Mouse (Mus musculus) CH12.LX (cell line): Measurements from ENCODE around the gene Map3k9. TPM values are rescaled to one million over a fixed set of nuclear protein-coding genes. Genes with fewer than 3 reads are reported as not detected.

Experiments
- DNase-seq: peaks from one replicate; pipeline ENCODE4 v3.0.0-alpha.2; 2013; ENCODE audit errors: extremely low read depth
- H3K27ac ChIP-seq: 2 replicates; pipeline ENCODE4 v1.5.1; 2012; ENCODE audit warnings: low read depth, mild to moderate bottlenecking, control low read depth, moderate library complexity; ENCODE audit not compliant: insufficient read depth
- H3K27me3 ChIP-seq: replicated peaks from 2 replicates; pipeline ENCODE3; 2012; ENCODE audit warnings: inconsistent platforms
- H3K36me3 ChIP-seq, 2 experiments: replicated peaks in 1 of 2; 2 replicates each; pipeline versions ENCODE3 to v1.6.1; 2012; ENCODE audit warnings: inconsistent platforms in 1 of 2, low read length in 1 of 2, mild to moderate bottlenecking in 1 of 2, mixed read lengths in 1 of 2, moderate library complexity in 1 of 2; ENCODE audit not compliant: control insufficient read depth in 1 of 2, insufficient read depth in 1 of 2
- H3K4me1 ChIP-seq, 2 experiments: 2 replicates each; pipeline ENCODE4 v1.6.1; 2012; ENCODE audit warnings: inconsistent platforms in 1 of 2, moderate library complexity in 1 of 2; ENCODE audit not compliant: insufficient read depth in 2 of 2, control insufficient read depth in 1 of 2
- H3K4me2 ChIP-seq: 2 replicates; pipeline ENCODE4 v1.6.1; 2012; ENCODE audit warnings: low read depth, mild to moderate bottlenecking, control low read depth; ENCODE audit not compliant: poor library complexity, insufficient read depth, severe bottlenecking
- H3K4me3 ChIP-seq, 3 experiments: fragments of 150-350 bp in 1 of 3; sonication (generic) in 1 of 3; replicated peaks in 1 of 3; 2 replicates each; pipeline versions ENCODE3 to v1.5.1; 2011 to 2012; ENCODE audit warnings: low read depth in 2 of 3, low read length in 2 of 3, mild to moderate bottlenecking in 2 of 3, moderate library complexity in 2 of 3, control low read depth in 1 of 3, improper control_type of control experiment in 1 of 3, inconsistent platforms in 1 of 3, mixed read lengths in 1 of 3; ENCODE audit not compliant: poor library complexity in 1 of 3
- H3K79me2 ChIP-seq: replicated peaks from 2 replicates; pipeline ENCODE4 v1.6.1; 2012; ENCODE audit warnings: mild to moderate bottlenecking, moderate library complexity; ENCODE audit not compliant: control insufficient read depth, poor library complexity, insufficient read depth, severe bottlenecking; ENCODE audit errors: extremely low read depth
- H3K9ac ChIP-seq: 2 replicates; pipeline ENCODE4 v1.6.1; 2012; ENCODE audit warnings: low read depth, mild to moderate bottlenecking, control low read depth, moderate library complexity; ENCODE audit not compliant: insufficient read depth
- H3K9me3 ChIP-seq: replicated peaks from 2 replicates; pipeline ENCODE3; 2012; ENCODE audit warnings: low read length, inconsistent platforms, mixed read lengths
- BHLHE40 ChIP-seq: IDR thresholded peaks from 2 replicates; pipeline ENCODE4 v1.6.1; 2011; ENCODE audit warnings: mild to moderate bottlenecking, low read depth, low read length, improper control_type of control experiment
- CHD2 ChIP-seq: IDR thresholded peaks from 2 replicates; pipeline ENCODE4 v1.6.1; 2011; ENCODE audit warnings: low read length, improper control_type of control experiment
- ELF1 ChIP-seq: IDR thresholded peaks from 2 replicates; pipeline ENCODE4 v1.6.1; 2014; ENCODE audit warnings: low read depth, mild to moderate bottlenecking, inconsistent platforms, low read length, improper control_type of control experiment
- EP300 ChIP-seq: IDR thresholded peaks from 2 replicates; pipeline ENCODE4 v1.6.1; 2011; ENCODE audit warnings: low read length, improper control_type of control experiment
- ETS1 ChIP-seq: conservative IDR thresholded peaks from 2 replicates; pipeline ENCODE4 v1.6.1; 2012; ENCODE audit warnings: low read depth, mild to moderate bottlenecking, inconsistent platforms, low read length, improper control_type of control experiment, moderate library complexity
- IRF4 ChIP-seq: IDR thresholded peaks from 2 replicates; pipeline ENCODE4 v1.6.1; 2014; ENCODE audit warnings: low read depth, mild to moderate bottlenecking, inconsistent platforms, low read length, improper control_type of control experiment
- JUND ChIP-seq: conservative IDR thresholded peaks from 2 replicates; pipeline ENCODE4 v1.6.1; 2011; ENCODE audit warnings: low read depth, low read length, improper control_type of control experiment
- KAT2A ChIP-seq: IDR thresholded peaks from 2 replicates; pipeline ENCODE4 v1.6.1; 2012; ENCODE audit warnings: low read length, improper control_type of control experiment, inconsistent platforms; ENCODE audit not compliant: insufficient replicate concordance
- MAFK ChIP-seq: IDR thresholded peaks from 2 replicates; pipeline ENCODE4 v1.6.1; 2011; ENCODE audit warnings: low read length, improper control_type of control experiment; ENCODE audit not compliant: insufficient replicate concordance
- MAX ChIP-seq: IDR thresholded peaks from 2 replicates; pipeline ENCODE4 v1.6.1; 2011; ENCODE audit warnings: low read length, improper control_type of control experiment
- NELFE ChIP-seq: IDR thresholded peaks from 2 replicates; pipeline ENCODE4 v1.6.1; 2011; ENCODE audit warnings: low read depth, low read length, improper control_type of control experiment
- RAD21 ChIP-seq: IDR thresholded peaks from 2 replicates; pipeline ENCODE4 v1.6.1; 2011; ENCODE audit warnings: low read depth, mild to moderate bottlenecking, low read length, improper control_type of control experiment, moderate library complexity
- RCOR1 ChIP-seq: conservative IDR thresholded peaks from 2 replicates; pipeline ENCODE4 v1.6.1; 2012; ENCODE audit warnings: low read depth, mild to moderate bottlenecking, inconsistent platforms, low read length, improper control_type of control experiment
- SIN3A ChIP-seq: IDR thresholded peaks from 2 replicates; pipeline ENCODE4 v1.6.1; 2012; ENCODE audit warnings: low read length, improper control_type of control experiment, inconsistent platforms
- SMC3 ChIP-seq: IDR thresholded peaks from 2 replicates; pipeline ENCODE4 v1.6.1; 2011; ENCODE audit warnings: low read depth, low read length, improper control_type of control experiment
- TBP ChIP-seq: conservative IDR thresholded peaks from 2 replicates; pipeline ENCODE4 v1.6.1; 2011; ENCODE audit warnings: low read depth, low read length, improper control_type of control experiment
- USF1 ChIP-seq: IDR thresholded peaks from 2 replicates; pipeline ENCODE4 v1.6.1; 2014; ENCODE audit warnings: low read depth, mild to moderate bottlenecking, inconsistent platforms, low read length, improper control_type of control experiment
- ZNF384 ChIP-seq: IDR thresholded peaks from 2 replicates; pipeline ENCODE4 v1.6.1; 2012; ENCODE audit warnings: low read depth, low read length, improper control_type of control experiment, inconsistent platforms
- dilution Hi-C: fragments of 300-500 bp; cut with MboI; formaldehyde crosslinking; loops from 2 replicates; pipeline ENCODE4 v1.14.3; 2020; ENCODE audit warnings: low sequenced_read_pairs; ENCODE audit not compliant: extremely low pct_unique_long_range_greater_than_20kb, extremely low pct_ligation_motif_present
- in situ Hi-C: fragments of 300-500 bp; cut with MboI; formaldehyde crosslinking; loops from 3 replicates; pipeline ENCODE4 v1.14.3; 2019; ENCODE audit warnings: low sequenced_read_pairs, low pct_ligation_motif_present, low pct_unique_long_range_greater_than_20kb, mixed read lengths
- polyA plus RNA-seq: library from polyadenylated mRNA; unstranded; fragments of >175 nt; gene quantifications from 2 replicates; pipeline ENCODE4 v1.2.1, GENCODE M21; 2012; ENCODE audit warnings: low read depth; ENCODE audit not compliant: insufficient read length
- total RNA-seq, 2 experiments: library from RNA; depleted of rRNA; stranded (reverse); fragments of 300-350 nt in 1 of 2; fragments of >200 nt in 1 of 2; gene quantifications; 2 replicates each; pipeline ENCODE4 v1.2.3; 2012 to 2014

The Map3k9 gene
- total and polyA plus RNA-seq, 3 experiments, result 0.13 to 0.38 TPM; not detected in 1

GRCm38 (mm10) chr12:81779831-81780230, 1.1 kb downstream of the Map3k9 start:
- dilution Hi-C loops, result no loop called here
- Histone ChIP-seq H3K79me2 (no peaks in the 10 kb centered on the region), H3K27ac (no peak overlapping the region), H3K27me3 (peaks cover 48% of the 10 kb centered on the region), H3K9me3 (peaks cover 3% of the 10 kb centered on the region), H3K4me1 (peaks cover 10 to 14% of the 10 kb centered on the region in 2 experiments), H3K4me3 (no peak overlapping the region), H3K36me3 (no peaks in the 10 kb centered on the region), H3K4me2 (peak overlapping the region; percentile 87), H3K9ac (no peak overlapping the region)
- in situ Hi-C loops, result loop anchor here (10.0 kb wide), 1 partner anchor 45 kb away; no protein-coding TSS in a partner anchor
- no peak for DNase-seq
- TF ChIP-seq TBP (no peak), ELF1 (peak; percentile 51; the same call in 1 of the 2 replicates), SMC3 (no peak), ETS1 (no peak), JUND (no peak), EP300 (no peak), NELFE (no peak), BHLHE40 (peak; percentile 55), KAT2A (no peak), IRF4 (no peak), MAX (no peak)

- peaks cover 26% of the 10 kb centered on the region for H3K27me3 ChIP-seq
- H3K9ac ChIP-seq, result no peak overlapping the region
- in situ Hi-C loops, result no loop called here
- peaks cover 7% of the 10 kb centered on the region in 2 experiments for H3K4me1 ChIP-seq
- TF ChIP-seq CHD2, result no peak
- TF ChIP-seq SIN3A, result peak; percentile 92
- no peaks in the 10 kb centered on the region for H3K79me2 ChIP-seq
- no peaks in the 10 kb centered on the region for H3K36me3 ChIP-seq
- peaks cover 3% of the 10 kb centered on the region for H3K9me3 ChIP-seq
- DNase-seq, result peak; percentile 25
- no peak overlapping the region for H3K27ac ChIP-seq
- H3K4me2 ChIP-seq, result no peak overlapping the region
- dilution Hi-C loops, result no loop called here
- H3K4me3 ChIP-seq, result no peak overlapping the region
These were observed 4.8 kb downstream of the Map3k9 start for GRCm38 (mm10) chr12:81776191-81776590.

- no peaks in the 10 kb centered on the region for H3K36me3 ChIP-seq
- H3K9me3 ChIP-seq, result peaks cover 3% of the 10 kb centered on the region
- H3K27me3 ChIP-seq, result peaks cover 26% of the 10 kb centered on the region
- no peak overlapping the region for H3K27ac ChIP-seq
- no peak for DNase-seq
- no peak overlapping the region for H3K4me2 ChIP-seq
- peaks cover 5 to 7% of the 10 kb centered on the region in 2 experiments for H3K4me1 ChIP-seq
- no peaks in the 10 kb centered on the region for H3K79me2 ChIP-seq
- no peak for TF ChIP-seq BHLHE40
- no peak for TF ChIP-seq USF1
- TF ChIP-seq MAFK, result no peak
- TF ChIP-seq ZNF384, result no peak
- no peak for TF ChIP-seq SMC3
- TF ChIP-seq RAD21, result no peak
- no peak for TF ChIP-seq NELFE
- TF ChIP-seq RCOR1, result no peak
- TF ChIP-seq, all 38 proteins: peak for 0
- Histone ChIP-seq H3K9ac (no peak overlapping the region), H3K4me3 (no peak overlapping the region)
- in situ Hi-C loops, result no loop called here
- dilution Hi-C loops, result no loop called here
These were observed 5.3 kb downstream of the Map3k9 start for GRCm38 (mm10) chr12:81775641-81776040.
